Mouse (Mus musculus) liver, embryonic 14.5 days (tissue): Measurements from ENCODE around the gene Snapc5. TPM values are rescaled to one million over a fixed set of nuclear protein-coding genes. Genes with fewer than 3 reads are reported as not detected.

ENCODE experiments used
- ATAC-seq: fragments of 200-750 bp; cut with Nextera tagmentation; 2 replicates; pipeline ENCODE4 v1.8.0; 2017; ENCODE audit warnings: moderate number of reproducible peaks, mild to moderate bottlenecking, moderate library complexity; ENCODE audit not compliant: insufficient read depth
- DNase-seq, 3 experiments: peaks; one replicate each; pipeline ENCODE4 v3.0.0-alpha.2; 2012 to 2013; ENCODE audit warnings: low read depth in 3 of 3, low spot score in 3 of 3
- H3K27ac ChIP-seq: fragments of 300-500 bp; sonication (generic); 2 replicates; pipeline ENCODE4 v1.5.1; 2014; ENCODE audit warnings: moderate library complexity, mild to moderate bottlenecking, control low read depth, inconsistent platforms
- H3K27me3 ChIP-seq: fragments of 300-500 bp; sonication (generic); 2 replicates; pipeline ENCODE4 v1.6.1; 2014; ENCODE audit warnings: mild to moderate bottlenecking, low read length, moderate library complexity; ENCODE audit not compliant: control insufficient read depth, insufficient read depth
- H3K36me3 ChIP-seq: fragments of 300-500 bp; sonication (generic); replicated peaks from 2 replicates; pipeline ENCODE4 v1.6.1; 2014; ENCODE audit warnings: low read depth; ENCODE audit not compliant: control insufficient read depth, insufficient read depth
- H3K4me1 ChIP-seq, 2 experiments: fragments of 200-500 bp in 1 of 2; fragments of 300-500 bp in 1 of 2; sonication (generic) in 1 of 2; replicated peaks; 2 replicates each; pipeline ENCODE4 v1.6.1; 2012 to 2014; ENCODE audit warnings: antibody characterized with exemption in 1 of 2, inconsistent platforms in 1 of 2, low read length in 1 of 2; ENCODE audit not compliant: control insufficient read depth in 2 of 2, insufficient read depth in 2 of 2
- H3K4me2 ChIP-seq: fragments of 300-500 bp; sonication (generic); 2 replicates; pipeline ENCODE4 v1.6.1; 2014; ENCODE audit warnings: low read depth, mild to moderate bottlenecking, control low read depth, moderate library complexity
- H3K4me3 ChIP-seq, 2 experiments: fragments of 200-500 bp in 1 of 2; fragments of 300-500 bp in 1 of 2; sonication (generic) in 1 of 2; 2 replicates each; pipeline ENCODE4 v1.5.1; 2012 to 2014; ENCODE audit warnings: low read depth in 2 of 2, low read length in 2 of 2, mild to moderate bottlenecking in 2 of 2, control low read depth in 1 of 2, inconsistent platforms in 1 of 2, moderate library complexity in 1 of 2; ENCODE audit not compliant: insufficient read depth in 1 of 2
- H3K9ac ChIP-seq: fragments of 300-500 bp; sonication (generic); replicated peaks from 2 replicates; pipeline ENCODE4 v1.6.1; 2014; ENCODE audit warnings: mild to moderate bottlenecking, control low read depth, moderate library complexity
- H3K9me3 ChIP-seq: fragments of 300-500 bp; sonication (generic); 2 replicates; pipeline ENCODE4 v1.6.1; 2016; ENCODE audit warnings: low read length, mixed read lengths; ENCODE audit not compliant: control insufficient read depth
- CTCF ChIP-seq: IDR thresholded peaks from 2 replicates; pipeline ENCODE4 v1.5.1; 2016; ENCODE audit warnings: antibody characterized with exemption, low read depth, control low read depth
- EP300 ChIP-seq: IDR thresholded peaks from 2 replicates; pipeline ENCODE4 v1.6.1; 2016; ENCODE audit warnings: antibody characterized with exemption, low read depth
- WGBS: fragments of 180-500 bp; shearing (Covaris S2); extraction: QIAGEN DNeasy Blood & Tissue Kit; methylation state at CpG from one replicate; pipeline ENCODE4 v1.1.7; 2014; ENCODE audit not compliant: insufficient replicate concordance; 5-methylcytosine and 5-hydroxymethylcytosine counted together
- polyA plus RNA-seq, 2 experiments: library from polyadenylated mRNA; depleted of rRNA in 1 of 2; stranded (reverse) in 1 of 2; unstranded in 1 of 2; fragments of >200 nt; fragmentation: Nextera tagmentation in 1 of 2; extraction: Ambion mirVana in 1 of 2; gene quantifications; 2 replicates each; pipeline versions ENCODE4 v1.2.1 to v1.2.3; 2012 to 2014

Gene Snapc5
- polyA plus RNA-seq, 2 experiments: 8.3 to 11.5 TPM

DNA sequence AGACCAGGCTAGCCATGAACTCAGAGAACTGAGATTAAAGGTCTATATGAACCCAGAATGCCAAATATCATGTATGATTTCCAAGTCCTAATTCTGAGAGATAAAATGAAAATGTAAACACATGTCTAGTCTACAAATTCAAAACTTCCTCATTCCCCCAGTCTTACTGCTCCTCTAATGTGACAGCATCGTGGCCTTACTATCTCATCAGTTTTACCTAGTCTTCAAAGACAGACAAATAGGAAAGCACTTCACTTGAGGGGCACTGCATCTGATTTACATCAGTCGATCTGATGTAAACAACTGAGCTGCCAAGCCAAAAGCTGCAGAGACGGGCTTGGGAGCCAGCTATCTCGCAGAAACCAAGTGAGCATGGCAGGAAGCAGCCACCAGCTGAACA, 37.0 kb downstream of the Snapc5 start:
- H3K4me1 ChIP-seq: peaks cover 0 to 6% of the 10 kb centered on the region in 2 experiments; a peak in 2 of 4 replicates
- H3K36me3 ChIP-seq: no peaks in the 10 kb centered on the region
- H3K9ac ChIP-seq: no peak overlapping the region
- no peak for ATAC-seq
- TF ChIP-seq EP300 (no peak), CTCF (no peak)
- H3K27ac ChIP-seq: no peak overlapping the region
- no peaks in the 10 kb centered on the region for H3K27me3 ChIP-seq
- no peak for DNase-seq
- no peak overlapping the region for H3K4me3 ChIP-seq
- no peaks in the 10 kb centered on the region for H3K9me3 ChIP-seq
- H3K4me2 ChIP-seq: no peak overlapping the region
- whole genome bisulfite sequencing: 23% methylated on average over 4 of the region's 4 CpGs

GRCm38 (mm10) chr9:64216641-64217040, 37.6 kb downstream of the Snapc5 start:
- no peaks in the 10 kb centered on the region for H3K9me3 ChIP-seq
- peaks cover 0 to 6% of the 10 kb centered on the region in 2 experiments; a peak in 2 of 4 replicates for H3K4me1 ChIP-seq
- 78% methylated on average over 2 of the region's 2 CpGs for WGBS
- H3K27ac ChIP-seq: no peak overlapping the region
- H3K4me3 ChIP-seq: no peak overlapping the region
- no peak for TF ChIP-seq CTCF
- no peak for TF ChIP-seq EP300
- no peak overlapping the region for H3K4me2 ChIP-seq
- H3K36me3 ChIP-seq: no peaks in the 10 kb centered on the region
- ATAC-seq (no peak), DNase-seq (no peak)
- no peaks in the 10 kb centered on the region for H3K27me3 ChIP-seq
- H3K9ac ChIP-seq: no peak overlapping the region

DNA sequence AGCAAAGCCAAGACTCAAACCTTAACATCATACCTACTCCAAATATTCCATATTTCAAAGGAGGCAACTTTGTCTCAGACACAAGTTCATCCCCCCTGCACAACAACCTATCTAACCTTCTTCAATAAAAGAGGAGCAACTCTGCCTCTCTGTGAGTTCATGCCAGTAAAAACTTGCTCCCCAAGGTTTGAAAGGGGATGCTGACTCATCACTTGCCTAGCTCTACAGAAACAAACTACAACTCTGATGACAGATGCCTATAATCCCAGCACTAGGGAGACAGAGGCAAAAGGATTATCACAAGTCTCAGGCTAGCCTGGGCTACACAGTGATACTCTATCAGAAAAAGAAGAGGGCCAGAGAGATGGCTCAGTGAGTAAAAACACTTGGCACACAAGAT, 38.8 kb downstream of the Snapc5 start:
- no peaks in the 10 kb centered on the region for H3K36me3 ChIP-seq
- no peak overlapping the region for H3K4me3 ChIP-seq
- H3K27ac ChIP-seq: no peak overlapping the region
- peaks cover 0 to 8% of the 10 kb centered on the region in 2 experiments; a peak in 2 of 4 replicates for H3K4me1 ChIP-seq
- DNase-seq (no peak), ATAC-seq (no peak)
- H3K27me3 ChIP-seq: no peaks in the 10 kb centered on the region
- no peak overlapping the region for H3K4me2 ChIP-seq
- no peaks in the 10 kb centered on the region for H3K9me3 ChIP-seq
- H3K9ac ChIP-seq: no peak overlapping the region
- TF ChIP-seq EP300 (no peak), CTCF (no peak)

DNA sequence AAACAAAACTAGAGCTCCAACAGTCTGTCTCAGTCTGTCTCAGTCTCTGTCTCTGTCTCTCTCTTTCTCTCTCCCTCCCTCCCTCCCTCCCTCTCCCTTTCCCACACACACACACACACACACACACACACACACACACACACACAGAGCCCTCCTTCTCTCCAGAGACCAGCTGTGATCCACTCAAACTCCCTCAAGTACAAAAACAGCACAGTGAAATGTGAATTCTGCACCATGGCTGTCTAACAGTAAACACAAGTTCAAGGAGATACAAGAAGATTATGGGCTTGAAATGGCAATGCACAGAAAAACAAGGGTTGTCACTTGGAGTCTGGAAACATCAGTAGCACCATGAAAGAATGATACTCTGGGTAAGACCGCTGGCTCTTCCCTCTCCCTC, 40.2 kb downstream of the Snapc5 start:
- no peak overlapping the region for H3K4me2 ChIP-seq
- H3K27ac ChIP-seq: no peak overlapping the region
- DNase-seq (no peak), ATAC-seq (no peak)
- H3K4me1 ChIP-seq: peaks cover 0 to 8% of the 10 kb centered on the region in 2 experiments; a peak in 2 of 4 replicates
- H3K9ac ChIP-seq: no peak overlapping the region
- no peak for TF ChIP-seq EP300
- TF ChIP-seq CTCF: no peak
- H3K9me3 ChIP-seq: no peaks in the 10 kb centered on the region
- H3K36me3 ChIP-seq: no peaks in the 10 kb centered on the region
- whole genome bisulfite sequencing: 77% methylated on average over 1 of the region's 1 CpGs
- H3K27me3 ChIP-seq: no peaks in the 10 kb centered on the region
- no peak overlapping the region for H3K4me3 ChIP-seq

DNA sequence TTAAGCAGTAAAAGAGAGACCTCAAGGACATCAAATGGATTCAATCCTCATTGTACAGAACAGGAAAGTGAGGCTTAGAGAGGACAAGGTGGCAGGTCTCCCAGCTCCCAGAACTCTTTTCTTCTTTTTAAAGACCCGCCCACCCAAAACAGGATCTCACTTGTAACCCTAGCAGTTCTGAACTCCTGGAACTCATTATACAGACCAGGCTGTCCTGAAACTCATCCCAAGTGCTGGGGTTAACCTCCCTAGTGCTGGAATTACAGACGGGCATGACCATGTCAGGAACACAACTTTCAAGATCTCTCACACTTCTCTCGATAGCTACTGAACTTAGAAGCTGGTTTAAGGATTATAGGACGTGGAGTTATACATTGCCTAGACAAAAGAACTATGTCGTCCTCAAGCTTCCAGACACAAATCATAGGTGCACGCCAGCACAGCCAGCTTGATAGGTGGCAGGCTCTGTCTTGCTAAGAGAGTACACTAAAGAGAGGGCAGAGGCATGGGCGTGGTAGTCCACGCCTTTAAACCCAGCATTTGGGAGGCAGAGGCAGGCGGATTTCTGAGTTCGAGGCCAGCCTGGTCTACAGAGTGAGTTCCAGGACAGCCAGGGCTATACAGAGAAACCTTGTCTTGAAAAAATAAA, 40.8 kb downstream of the Snapc5 start:
- H3K4me3 ChIP-seq: no peak overlapping the region
- 74% methylated on average over 10 of the region's 10 CpGs for WGBS
- H3K9me3 ChIP-seq: no peaks in the 10 kb centered on the region
- DNase-seq (no peak), ATAC-seq (no peak)
- H3K4me2 ChIP-seq: no peak overlapping the region
- TF ChIP-seq CTCF (no peak), EP300 (no peak)
- H3K4me1 ChIP-seq: peaks cover 0 to 8% of the 10 kb centered on the region in 2 experiments; a peak in 2 of 4 replicates
- no peaks in the 10 kb centered on the region for H3K36me3 ChIP-seq
- H3K9ac ChIP-seq: no peak overlapping the region
- no peaks in the 10 kb centered on the region for H3K27me3 ChIP-seq
- no peak overlapping the region for H3K27ac ChIP-seq
